Mouse (Mus musculus) yolk sac, embryonic 10.5 days (tissue): ENCODE measurements around the gene Erbb4.

Source experiments
- DNase-seq: peaks from one replicate; pipeline ENCODE4 v3.0.0-alpha.2; 2017; ENCODE audit warnings: low spot score

The Erbb4 gene

DNA sequence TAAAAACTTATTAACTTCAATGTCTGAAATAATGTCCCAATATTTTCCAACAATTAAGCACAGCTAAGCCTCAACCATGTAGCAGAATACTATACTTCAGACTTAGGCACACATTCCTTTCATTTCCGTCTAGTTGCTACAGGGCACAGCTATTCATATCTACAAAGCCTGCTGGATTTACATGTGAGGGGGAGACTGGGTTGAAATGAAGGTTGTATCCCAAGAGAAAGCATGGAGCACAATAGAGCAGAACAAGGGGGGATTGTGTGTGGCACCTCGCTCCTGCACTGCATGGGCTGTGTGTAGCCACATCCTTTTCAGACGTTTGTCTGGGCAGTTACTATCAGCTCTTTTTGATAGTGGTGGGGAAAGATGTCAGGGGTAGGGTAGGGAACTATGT, 83.0 kb downstream of the Erbb4 start:
- no peak for DNase-seq

DNA sequence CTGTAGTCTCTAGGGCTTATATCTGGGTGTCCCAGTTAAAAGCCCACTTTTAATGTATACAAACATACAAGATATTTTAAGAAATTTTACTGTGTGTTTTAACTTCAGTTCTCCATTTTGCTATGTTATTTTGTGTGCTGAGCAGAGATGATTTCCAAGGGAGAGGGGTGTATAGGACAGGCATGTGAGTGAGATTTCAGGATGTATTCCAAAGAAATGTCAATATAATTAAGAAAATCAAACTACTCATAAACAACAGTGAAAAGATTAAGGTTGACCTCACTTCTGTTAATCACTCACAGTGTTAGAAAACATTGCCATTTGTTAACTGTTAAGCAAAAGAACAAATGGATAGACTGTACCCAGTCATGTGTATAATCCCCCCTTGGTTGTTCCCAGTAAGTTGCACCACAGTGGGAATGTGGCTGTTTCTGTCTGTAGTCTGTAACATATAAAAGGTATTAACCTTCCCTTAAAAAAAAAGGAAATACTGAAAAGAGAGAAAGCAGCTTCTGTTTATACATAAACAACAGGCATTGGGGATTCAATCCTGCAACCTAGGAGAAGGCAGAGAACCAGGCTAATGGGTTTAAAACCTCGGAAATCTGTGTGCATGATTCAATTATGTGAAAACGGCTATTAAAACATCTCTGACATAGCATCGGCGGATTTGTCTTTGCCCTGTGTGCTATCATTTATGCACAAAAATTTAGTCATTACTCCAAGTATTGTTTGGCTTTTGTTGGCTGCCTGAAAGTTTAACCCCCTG, 84.5 kb downstream of the Erbb4 start:
- DNase-seq: no peak

- DNase-seq: no peak
These were observed 97.9 kb downstream of the Erbb4 start for GRCm38 (mm10) chr1:69009800-69010505.

DNA sequence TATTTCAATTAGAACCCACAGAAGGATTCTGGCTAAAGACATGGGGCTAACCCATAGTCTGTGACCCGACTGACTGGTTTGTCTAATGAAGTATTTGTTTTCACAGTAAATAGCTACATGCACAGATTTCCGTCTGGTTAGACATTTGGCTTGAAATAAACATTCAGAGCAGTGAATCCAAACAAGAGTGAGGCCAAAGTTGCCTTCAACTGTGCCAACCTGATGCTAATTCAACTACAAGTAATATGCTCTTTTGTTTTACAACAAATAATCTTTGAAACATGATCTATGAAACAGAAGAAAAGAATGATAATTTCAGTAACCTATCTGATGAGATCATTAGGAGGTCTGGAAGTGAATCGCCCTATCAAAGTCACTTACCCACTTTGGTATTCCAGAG, 106.5 kb downstream of the Erbb4 start:
- DNase-seq: no peak

- DNase-seq: no peak
These were observed 128.6 kb downstream of the Erbb4 start for GRCm38 (mm10) chr1:68979251-68979650.

GRCm38 (mm10) chr1:68978571-68978970, 129.3 kb downstream of the Erbb4 start:
- no peak for DNase-seq

DNA sequence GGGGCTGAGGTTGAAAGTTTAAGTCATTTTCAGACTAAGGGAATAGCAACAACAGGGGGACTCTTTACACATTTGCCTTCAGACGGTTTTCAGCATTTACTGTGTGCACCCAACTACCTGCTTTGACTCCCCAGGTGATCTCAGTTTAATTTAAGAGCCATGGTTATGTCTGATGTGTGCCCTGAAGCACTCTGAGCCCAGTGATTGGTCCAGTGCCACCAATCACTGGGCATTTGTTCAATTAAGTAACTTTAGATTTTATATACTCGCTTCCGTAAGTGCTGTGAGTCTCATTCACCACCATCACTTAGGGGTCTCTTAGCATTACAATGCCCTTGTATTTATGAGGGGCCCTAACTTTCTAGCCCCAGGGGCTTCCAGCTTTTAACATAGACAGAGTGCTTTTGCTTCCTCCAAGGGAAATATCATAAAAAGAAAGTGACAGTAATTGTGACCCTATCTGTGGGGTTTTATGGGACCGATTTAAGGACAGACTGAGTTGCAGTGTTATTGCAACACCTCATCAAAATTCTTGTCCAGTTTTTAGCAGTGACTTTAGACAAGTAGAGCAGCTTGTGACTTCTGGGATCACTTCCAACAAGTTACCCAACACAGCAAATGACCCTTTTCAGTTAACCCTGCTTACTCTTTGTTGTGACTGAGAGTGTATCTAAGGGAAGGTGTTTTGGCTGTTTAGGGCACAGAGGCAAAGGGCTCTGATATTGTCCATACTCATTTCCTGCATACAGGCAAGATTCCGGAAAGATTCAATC, 134.3 kb downstream of the Erbb4 start:
- no peak for DNase-seq

DNA sequence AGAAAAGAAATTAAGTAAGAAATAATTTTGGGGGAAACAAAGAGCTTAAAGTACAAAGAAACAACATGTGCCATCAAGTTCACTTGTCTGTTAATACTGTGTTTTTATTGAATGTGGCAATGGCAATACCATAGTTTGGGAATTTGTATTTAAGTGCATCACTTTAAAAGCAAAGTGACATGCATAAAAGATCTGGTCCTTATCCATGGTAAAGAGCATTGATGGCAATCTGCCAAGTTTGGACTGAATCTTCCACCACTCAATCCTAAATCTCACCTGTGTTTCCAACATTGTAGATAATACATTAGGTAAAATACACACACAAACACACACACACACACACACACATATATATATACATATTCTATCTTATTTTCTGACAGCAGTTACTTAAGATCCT, 143.7 kb downstream of the Erbb4 start:
- DNase-seq: no peak

- DNase-seq: no peak
These were observed 146.3 kb downstream of the Erbb4 start for GRCm38 (mm10) chr1:68961365-68962116.

DNA sequence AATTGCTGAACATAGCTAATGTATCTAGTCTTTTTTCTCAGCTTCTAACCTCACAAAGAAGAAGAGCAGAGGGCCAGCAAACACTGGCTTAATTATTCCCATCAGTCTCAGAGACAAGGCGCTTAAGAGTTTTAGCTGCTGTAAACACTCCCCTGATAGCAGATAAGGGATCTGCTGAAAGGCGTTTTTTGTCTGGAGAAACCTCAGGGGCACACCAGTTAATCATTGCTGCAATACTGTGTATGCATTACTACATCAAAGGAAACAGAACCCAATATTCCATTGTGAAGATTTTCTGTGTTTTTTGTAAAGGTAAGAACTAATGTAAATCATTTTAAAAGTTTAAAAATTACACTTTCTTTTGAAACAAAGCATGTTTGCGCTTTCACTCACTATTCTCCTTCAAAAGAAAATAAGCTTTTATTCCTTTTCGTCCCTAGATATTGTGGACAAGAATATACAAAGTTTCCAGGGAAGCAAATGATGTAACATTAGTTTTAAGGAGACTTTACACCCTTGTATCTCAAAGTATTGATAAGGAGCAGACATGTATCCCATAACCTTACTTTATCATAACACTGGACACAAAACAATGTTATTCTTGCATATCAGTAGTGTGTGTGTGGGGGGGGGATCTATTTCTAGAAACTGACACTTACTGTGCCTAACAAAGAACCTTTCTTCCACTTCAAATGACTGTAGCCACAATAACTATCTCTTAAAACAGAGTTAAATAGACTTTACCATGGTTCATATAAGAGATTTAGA, 150.9 kb downstream of the Erbb4 start:
- DNase-seq: peak; percentile 5

DNA sequence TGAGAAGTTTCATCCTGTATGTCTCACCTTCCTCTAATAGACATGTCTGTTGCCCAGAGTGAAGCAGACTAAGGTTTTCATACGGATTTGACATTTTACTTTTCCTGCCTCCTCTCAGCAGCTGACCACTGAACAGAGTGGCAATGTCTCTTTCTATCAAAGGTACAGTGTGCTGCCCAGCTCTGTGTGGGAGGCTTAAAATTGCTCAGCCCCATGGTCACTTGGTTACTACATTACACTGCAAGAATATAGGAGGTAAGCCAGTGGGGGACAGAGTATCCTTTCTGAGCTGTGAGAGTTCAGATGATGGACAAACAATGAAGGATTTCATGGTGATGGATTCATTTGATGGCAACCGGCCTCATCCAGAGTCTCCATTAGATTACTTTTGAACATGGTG, 152.4 kb downstream of the Erbb4 start:
- no peak for DNase-seq

- DNase-seq: no peak
These were observed 164.7 kb downstream of the Erbb4 start for GRCm38 (mm10) chr1:68943141-68943540.

- no peak for DNase-seq
These were observed 173.1 kb downstream of the Erbb4 start for GRCm38 (mm10) chr1:68934804-68935203.

DNA sequence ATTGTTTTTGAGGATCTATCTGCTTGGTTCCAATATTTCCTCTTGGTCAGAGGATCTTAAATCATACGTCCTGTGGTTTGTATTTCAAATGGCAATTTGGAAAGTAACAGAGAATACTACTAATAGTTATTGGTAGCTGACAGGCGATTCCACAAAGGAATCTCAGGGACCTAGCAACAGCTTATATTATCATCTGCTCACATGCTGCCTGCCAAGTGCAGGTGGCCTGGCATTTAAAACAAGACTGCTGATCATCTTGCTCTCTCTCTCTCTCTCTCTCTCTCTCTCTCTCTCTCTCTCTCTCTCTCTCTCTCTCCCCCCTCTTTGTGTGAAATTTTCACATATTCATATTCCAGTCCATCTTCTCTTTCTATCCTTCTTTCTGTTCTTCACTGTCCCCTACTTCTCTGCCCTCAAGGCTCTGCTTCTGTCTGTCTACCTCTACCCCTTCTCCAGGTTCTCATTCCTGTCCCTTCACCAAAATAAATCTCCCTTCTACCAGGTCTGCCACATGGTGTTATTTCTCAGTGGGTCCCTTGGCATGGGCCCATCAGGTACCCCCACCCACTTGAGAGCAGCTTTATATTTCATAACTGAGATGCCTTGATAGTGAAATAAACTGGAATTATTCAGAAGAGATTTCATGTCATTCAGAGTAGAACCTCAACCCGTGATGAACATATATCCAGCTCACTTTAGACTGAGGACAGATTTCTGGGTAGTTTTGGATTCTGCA, 174.4 kb downstream of the Erbb4 start:
- no peak for DNase-seq

- no peak for DNase-seq
These were observed 190.0 kb downstream of the Erbb4 start for GRCm38 (mm10) chr1:68917828-68918227.

DNA sequence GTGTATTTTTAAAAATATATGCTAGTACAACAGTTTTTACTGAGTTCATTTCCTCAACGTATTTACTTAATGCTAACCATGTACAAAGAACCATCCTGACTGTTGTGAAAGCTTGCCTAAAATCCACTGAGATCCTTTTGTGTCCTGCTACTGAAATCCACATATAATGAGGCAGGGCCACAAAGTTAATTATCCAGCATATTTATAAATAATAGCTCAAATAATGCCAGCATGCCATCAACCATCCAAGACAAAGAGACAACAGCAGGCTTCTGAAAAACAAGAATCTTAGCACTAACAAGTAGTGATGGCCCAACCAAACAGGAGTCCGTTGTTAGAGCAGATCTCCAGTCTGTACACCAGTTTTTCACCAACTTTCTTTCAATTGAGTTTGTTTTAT, 215.8 kb downstream of the Erbb4 start:
- DNase-seq: no peak

GRCm38 (mm10) chr1:68886823-68887222, 221.0 kb downstream of the Erbb4 start:
- DNase-seq: no peak

- no peak for DNase-seq
These were observed 232.9 kb downstream of the Erbb4 start for GRCm38 (mm10) chr1:68874954-68875353.

- no peak for DNase-seq
These were observed 234.2 kb downstream of the Erbb4 start for GRCm38 (mm10) chr1:68873635-68874020.

GRCm38 (mm10) chr1:68872976-68873634, 234.8 kb downstream of the Erbb4 start:
- DNase-seq: no peak
